Mouse (Mus musculus) CD4-positive helper T cell, adult 2 months (primary cell): ENCODE data around the gene Sox21.

ENCODE experiments used
- DNase-seq: peaks from one replicate; pipeline ENCODE4 v3.0.0-alpha.2; 2012; ENCODE audit warnings: low read depth, missing footprints, low spot score

Sox21 gene

GRCm38 (mm10) chr14:118225061-118225743 lies 11.6 kb downstream of the Sox21 start:
- no peak for DNase-seq

DNA sequence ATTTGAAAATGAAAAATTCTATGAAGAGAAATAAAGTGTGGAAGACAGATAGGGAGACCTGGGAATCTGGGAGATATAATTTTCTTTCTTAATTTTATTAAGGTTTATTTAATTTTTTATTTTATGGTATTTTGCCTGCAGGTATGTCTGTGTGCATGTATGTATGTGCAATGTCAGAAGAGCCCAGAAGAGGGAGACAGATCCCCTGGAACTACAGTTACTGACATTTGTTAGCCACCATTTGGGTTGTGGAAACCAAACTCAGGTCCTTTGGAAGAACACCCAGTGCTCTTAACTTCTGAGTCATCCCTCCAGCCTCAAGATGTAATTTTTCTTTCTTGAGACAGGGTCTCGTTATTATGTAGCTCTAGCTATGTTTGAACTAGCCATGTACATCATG lies 15.9 kb downstream of the Sox21 start:
- DNase-seq = no peak

DNA sequence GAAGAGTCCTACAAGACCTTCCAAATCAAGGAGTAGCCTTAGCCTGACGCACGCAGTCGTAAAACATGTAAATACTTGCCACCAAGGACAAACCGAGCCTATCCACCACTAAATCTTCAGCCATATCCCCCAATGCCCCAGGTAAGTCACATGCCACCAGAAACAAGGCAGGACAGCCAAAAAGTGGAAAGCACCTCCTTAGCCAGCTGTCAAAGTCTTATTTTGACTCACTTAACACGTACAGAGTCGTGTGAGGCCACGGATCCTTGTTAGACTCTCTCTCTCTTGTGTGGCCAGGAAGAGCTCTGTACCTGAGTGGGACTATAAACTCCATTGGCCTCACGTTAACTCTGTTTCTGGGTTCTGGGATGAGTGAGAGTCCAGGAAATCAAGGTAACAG lies 20.0 kb downstream of the Sox21 start:
- no peak for DNase-seq

GRCm38 (mm10) chr14:118212188-118212804 lies 24.5 kb downstream of the Sox21 start:
- DNase-seq = no peak

DNA sequence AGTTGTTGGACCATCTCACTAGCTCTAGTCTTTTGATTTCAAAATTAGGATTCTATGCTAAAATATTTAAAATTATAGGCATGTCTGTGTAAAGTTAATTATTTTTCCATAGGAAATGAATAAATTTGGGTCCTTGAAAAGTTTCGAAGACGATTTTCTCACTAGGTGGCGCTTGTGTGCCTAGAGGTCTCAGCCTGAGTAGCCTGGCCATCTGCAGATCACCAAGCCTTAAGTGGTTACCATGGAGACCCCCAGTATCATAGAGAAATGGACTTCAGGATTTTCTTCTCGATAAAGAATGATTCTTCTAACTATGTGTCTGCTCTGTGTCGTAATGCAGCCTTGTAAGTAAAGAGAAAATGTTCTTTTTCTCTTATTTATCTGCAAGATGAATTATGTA lies 27.2 kb downstream of the Sox21 start:
- no peak for DNase-seq

GRCm38 (mm10) chr14:118207347-118207746 lies 29.5 kb downstream of the Sox21 start:
- no peak for DNase-seq

- DNase-seq = peak; percentile 35
Measured at GRCm38 (mm10) chr14:118203031-118203430, 33.8 kb downstream of the Sox21 start.

GRCm38 (mm10) chr14:118202006-118202405 lies 34.8 kb downstream of the Sox21 start:
- DNase-seq = no peak

GRCm38 (mm10) chr14:118200731-118201130 lies 36.1 kb downstream of the Sox21 start:
- DNase-seq = no peak

GRCm38 (mm10) chr14:118197063-118197462 lies 39.8 kb downstream of the Sox21 start:
- no peak for DNase-seq

- no peak for DNase-seq
Measured at GRCm38 (mm10) chr14:118194219-118194914, 42.5 kb downstream of the Sox21 start.

DNA sequence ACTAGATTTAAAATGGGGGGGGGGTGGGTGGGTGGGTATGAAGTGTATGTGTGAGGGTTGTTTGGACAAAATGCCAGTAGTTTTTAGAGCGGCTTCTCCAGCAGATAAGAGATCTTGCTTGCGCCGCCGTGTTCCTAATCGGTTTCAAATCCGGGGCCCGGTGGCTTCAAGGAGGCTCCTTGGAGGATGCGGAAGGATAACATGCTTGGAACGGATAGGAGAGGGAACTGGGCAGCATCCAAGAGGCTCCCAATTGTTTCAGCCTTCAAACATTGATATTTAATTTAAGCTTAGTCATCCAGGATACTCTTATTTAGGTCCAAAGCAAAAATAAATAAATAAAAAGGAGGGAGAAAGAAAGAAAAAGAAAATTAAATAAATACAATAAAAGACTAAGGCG lies 43.2 kb downstream of the Sox21 start:
- DNase-seq = no peak

DNA sequence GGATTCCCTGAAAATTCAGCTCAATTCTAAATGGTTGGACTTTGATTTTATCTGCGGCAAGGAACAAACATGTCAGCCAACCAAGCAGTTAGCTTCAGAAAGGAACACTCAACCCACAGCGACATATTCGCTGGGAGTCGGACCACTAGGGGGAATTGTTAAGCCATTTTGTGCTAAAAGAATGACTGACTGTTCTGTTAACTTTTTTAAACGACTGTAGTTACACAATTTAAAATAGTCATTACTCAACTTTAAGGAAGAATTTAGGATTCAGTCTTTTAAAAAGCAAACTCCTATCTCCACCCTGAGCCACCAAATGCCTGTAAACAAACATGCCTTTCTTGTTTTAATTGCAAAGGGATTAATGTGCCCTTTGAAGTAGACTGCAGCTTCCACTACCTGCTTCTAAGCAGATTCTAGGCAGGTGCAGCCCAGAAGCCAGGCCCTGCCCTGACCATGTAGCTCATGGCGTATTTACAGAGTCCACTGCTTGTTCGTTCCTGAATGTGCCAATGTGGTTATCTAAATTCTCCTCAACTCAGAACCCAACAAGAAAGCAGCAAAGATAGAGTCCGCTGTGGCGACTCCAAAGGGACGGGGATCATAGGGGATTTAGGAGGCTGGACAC lies 43.7 kb downstream of the Sox21 start:
- no peak for DNase-seq

DNA sequence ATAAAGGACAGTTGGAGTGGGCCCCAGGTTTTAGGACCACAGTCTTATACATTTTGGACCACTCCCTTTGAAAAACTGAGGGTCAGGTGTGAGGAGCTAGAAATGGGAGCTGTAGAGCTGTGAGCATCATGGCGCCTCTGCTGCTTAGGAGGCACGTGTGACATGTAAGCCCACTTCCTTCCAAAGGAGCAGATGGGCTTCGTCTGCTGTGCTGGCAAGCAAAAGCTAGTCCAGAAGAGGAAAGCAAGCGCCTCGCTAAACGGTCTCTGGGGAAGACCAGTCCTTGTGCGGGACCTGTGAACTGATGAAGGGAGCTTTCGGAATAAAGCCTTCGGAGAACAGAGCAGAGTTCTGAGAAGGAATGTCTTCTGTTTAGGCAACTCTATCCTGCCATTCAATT lies 45.4 kb downstream of the Sox21 start:
- no peak for DNase-seq
